Mouse (Mus musculus): ENCODE measurements around the gene Haus5.

Gene Haus5

DNA sequence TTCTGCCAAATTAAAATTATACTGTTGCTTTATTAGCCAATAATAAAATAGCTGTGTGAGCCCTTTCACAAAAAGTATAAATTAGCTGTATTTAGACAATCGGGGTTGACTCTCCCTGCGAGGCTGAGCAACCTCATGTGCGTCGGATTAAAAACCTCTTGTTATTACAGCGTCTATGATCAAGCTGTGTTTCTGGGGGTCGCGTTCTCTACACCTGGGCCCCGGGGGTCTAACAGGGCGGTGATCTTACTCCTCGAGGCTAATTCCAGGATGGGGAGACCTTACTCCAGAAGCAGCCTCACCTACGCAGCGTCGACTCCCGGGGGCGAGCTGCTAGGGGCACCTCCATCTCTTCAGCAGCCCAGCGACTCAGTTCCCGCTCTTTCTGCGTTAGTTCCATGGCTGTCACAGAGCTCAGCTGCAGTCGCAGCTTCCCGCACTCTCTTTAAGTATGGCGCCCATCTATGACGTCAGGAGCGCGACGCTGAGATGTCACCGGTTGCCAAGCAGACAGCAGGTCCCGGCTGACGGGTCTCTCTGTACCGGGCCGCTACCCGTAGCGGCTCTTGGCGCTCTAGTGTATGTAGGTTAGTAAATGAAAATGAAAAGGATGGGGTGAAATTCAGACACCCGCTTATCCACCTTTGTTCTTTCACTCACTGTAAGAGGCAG, at the start of gene Haus5:
TSS of gene Haus5 (minus strand) at position 466 of the 672 bp plus-strand sequence.
- peak; percentile 89 to 94 for DNase-seq (ENCODE audit: low spot score in 2 of 2)

DNA sequence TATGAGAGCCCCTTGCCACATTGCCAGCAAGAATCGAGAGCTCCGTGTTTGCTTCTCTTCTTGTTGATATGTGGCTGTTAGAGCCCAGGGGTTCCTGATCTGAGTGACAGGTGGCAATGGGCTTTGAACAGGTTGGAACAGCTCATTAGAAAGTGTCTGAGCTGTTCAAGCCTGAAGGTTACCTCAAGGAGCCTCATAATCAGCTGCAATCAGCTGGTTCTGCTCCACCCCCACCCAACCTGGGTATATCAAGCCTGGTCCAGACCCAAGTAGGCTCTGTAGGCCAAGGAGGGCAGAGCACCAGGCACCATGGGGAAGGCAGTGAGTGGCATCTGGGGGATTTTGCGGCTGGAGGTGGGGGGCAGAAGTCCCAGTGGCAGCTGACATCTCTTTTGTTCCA, 47.1 kb upstream of the Haus5 start, which contains the start of gene Atp4a:
TSS of gene Atp4a (plus strand) at position 268 of the 400 bp plus-strand sequence.
- DNase-seq (ENCODE audit: low spot score in 2 of 2) = no peak

DNA sequence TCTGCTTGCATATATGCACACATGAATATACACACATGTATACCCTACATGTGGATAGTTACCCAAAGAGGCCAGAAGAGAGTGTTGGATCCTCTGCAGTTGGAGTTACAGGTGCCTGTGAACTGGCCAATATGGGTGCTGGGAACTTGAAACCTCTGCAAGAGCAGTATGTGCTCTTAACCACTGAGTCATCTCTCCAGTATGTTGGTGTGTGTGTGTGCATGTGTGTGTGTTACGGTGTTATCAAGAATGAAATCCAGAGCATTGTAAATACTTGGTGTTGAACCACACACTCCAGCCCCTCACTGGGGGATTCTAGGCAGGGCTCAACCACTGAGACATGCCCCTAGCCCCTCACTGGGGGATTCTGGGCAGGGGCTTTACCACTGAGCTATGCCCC, 42.6 kb upstream of the Haus5 start:
- DNase-seq (ENCODE audit: low spot score in 2 of 2) = no peak

DNA sequence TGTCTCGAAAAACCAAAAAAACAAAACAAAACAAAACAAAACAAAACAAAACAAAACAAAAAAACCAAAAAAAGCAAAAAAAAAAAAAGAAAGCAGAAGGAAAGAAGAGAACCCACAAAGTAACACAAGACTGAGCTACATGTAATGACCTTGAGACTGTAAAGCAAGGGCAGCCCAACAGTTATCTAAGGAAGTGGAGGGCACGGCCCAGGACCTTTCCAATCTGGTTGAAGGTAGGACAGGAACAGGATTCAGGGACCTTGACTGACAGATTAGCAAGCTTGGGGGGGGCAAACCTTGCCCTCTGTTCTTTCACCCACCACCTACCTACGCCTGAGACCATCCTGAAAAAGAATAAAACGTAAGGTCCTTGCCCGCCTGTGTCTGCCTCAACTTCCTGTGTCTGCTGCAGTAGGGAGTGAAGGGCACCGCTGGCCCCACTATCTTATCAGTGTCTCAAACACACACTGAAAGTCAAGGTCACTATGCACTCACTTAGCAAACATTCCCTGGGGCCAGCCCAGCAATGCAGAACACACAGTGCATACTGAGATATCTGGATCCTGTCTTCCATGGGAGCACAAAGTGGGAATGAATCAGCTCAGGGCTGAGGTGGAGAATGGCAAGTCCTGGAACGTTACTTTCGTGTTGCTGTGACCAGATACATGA, 41.6 kb upstream of the Haus5 start:
- DNase-seq (ENCODE audit: low spot score in 2 of 2) = no peak

DNA sequence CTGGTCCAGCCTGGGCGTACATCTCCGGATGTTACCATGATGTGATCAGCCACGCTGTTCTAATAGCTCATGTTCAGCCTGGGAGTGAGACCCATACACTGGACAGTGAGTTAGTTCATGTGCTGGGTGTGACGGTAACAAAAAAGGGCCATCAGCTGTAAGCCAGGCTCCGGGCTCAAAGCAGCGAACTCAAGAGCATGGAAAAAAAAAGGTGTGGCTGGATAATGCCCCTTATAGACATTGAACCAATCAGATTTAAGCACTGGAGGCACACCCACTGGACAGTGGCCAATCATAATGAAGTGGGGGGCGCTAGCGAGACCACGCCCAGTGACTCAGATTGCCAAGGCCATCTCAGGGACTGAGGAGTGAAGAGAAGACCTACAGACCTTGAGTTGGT, 33.8 kb upstream of the Haus5 start, which contains the start of gene 2200002J24Rik:
TSS of gene 2200002J24Rik (plus strand) at position 338 of the 400 bp plus-strand sequence.
- peak in 1 of 2 experiments; percentile 56 for DNase-seq (ENCODE audit: low spot score in 2 of 2)

DNA sequence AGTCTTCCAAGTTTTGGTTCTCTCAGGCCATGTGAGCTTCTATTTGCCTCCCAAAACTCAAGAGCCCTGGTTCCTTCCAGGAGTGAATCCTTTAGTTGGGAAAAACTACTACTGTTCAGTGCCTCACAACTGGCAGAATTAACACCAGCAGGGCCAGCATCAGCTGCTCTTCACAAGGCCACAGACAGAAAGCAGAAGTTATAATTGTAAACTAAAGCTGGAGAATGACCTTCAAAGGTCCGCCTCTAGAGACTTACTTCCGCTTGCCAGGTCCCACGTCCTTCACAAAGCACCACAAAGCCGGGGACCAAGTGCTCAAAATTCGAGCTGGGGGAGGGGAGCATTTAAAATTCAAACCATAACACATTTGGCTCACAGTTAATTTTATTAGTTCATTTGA, 33.3 kb upstream of the Haus5 start:
- DNase-seq (ENCODE audit: low spot score in 2 of 2) = no peak

DNA sequence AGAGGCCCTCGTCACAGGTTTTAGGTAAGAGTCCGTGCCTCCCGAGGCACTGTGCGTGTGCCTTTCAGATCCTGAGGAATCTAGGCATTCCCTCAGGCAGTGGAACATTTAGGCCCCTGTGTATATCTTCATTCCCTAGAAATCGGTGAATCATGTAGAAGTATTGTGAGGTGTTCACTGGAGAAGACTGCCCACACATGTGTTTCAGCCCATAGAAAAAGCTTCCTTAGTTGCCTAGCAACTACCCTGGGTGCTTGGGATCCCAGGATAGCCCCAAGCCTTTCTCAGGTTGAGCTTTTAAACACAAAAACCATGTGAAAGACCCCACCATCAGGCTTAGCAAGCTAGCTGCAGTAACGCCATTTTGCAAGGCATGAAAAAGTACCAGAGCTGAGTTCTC, 23.5 kb upstream of the Haus5 start:
- DNase-seq (ENCODE audit: low spot score in 2 of 2) = no peak

DNA sequence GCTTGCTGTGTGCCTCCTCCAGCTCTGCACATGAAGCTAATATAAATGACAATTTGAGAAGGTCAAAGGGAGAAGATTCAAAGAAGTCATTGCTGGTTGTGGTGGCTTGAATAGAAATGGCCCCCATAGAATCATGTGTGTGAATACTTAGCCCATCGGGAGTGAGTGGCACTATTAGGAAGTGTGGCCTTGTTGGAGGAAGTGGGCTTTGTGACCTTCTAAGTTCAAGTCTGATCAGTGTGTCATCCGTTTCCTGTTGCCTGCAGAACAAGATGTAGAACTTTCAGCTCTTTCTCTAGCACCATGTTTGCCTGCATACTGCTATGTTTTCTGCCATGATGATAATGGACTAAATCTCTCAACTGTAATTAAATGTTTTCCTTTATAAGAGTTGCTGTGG, 18.6 kb upstream of the Haus5 start:
- no peak for DNase-seq (ENCODE audit: low spot score in 2 of 2)

DNA sequence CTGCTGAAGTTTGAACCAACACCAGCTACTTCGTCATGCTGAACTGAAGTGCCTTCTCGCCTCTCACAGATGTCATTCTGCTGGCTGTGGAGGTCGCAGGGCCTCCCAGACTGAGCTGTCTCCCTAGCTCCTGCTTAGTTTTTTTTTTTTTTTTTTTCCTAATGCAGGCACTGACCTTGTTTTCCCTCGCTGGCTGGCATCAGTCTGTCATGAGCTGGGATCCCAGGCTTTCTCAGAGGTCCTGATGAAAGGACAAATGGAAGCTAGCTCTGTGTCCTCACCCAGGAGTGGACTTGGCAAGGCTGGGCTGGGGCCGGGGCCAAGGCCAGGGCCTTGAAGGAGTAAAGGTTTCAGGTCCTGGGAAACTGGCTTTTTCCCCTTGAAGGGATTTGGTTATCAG, 17.1 kb upstream of the Haus5 start:
- DNase-seq (ENCODE audit: low spot score in 2 of 2) = no peak

DNA sequence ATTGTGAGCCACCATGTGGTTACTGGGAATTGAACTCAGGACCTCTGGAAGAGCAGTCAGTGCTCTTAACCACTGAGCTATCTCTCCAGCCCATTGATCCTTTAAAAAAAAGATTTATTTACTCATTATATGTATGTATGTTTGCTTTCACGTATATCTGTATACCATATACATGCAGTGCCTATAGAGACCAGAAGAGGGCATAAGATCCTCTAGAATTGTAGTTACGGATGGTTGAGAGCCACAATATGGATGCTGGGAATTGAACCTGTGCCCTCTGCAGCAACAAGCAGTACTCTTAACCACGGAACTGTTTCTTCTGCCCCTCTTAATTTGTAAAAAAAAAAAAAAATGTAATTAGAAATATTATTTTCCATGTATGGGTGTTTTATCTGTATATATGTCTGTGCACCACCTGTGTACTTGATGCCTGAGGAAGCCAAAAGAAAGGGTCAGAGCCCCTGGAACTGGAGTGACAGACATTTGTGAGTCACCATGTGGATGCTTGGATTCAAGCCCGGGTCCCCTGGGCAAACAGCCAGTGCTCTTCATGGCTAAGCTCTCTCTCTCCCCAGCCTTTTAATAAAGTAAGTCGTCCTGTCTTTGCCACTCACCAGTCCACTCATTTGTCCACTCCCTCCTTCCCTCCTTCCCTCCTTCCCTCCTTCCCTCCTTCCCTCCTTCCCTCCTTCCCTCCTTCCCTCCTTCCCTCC, 13.6 kb upstream of the Haus5 start:
- no peak for DNase-seq (ENCODE audit: low spot score in 2 of 2)

DNA sequence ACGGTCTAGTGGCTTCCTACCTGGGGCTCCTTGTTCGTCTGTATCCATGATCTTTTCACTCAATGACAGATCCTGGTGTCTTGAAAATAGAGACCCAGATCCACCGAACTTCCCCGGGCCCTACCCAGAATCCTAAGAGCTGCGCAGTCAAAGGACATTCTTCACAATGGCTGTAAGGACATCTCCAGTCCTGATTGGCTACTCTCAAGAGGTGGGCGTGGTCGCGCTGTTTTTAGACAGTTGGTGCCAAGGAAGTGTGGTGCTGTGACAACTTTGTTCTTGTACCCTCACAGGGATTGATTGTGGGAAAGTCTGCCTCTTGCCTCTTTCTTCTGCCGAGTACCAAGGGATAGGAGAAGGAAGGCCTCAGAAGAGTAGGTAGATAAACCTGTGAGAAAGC, 6.7 kb upstream of the Haus5 start, which contains the start of gene Pmis2:
TSS of gene Pmis2 (minus strand) at position 126 of the 400 bp plus-strand sequence.
- DNase-seq (ENCODE audit: low spot score in 2 of 2) = no peak

DNA sequence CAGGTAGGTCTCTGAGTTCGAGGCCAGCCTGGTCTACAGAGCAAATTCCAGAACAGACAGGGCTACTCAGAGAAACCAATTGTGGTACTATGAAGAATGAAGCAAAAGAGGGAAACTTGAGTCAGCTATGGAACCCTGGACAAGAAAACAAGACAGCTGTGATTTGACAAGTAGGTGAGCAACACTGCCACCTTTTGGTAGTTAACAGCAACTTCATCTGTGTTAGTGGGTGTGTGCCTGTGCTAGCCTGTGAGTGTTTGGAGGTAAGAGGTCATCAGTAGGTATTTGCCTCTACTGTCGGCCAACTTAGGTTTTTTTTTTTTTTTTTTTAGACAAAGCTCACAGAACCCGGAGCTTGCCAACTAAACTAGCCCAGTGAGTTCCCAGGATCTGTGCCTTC, 4.4 kb upstream of the Haus5 start:
- DNase-seq (ENCODE audit: low spot score in 2 of 2) = no peak

DNA sequence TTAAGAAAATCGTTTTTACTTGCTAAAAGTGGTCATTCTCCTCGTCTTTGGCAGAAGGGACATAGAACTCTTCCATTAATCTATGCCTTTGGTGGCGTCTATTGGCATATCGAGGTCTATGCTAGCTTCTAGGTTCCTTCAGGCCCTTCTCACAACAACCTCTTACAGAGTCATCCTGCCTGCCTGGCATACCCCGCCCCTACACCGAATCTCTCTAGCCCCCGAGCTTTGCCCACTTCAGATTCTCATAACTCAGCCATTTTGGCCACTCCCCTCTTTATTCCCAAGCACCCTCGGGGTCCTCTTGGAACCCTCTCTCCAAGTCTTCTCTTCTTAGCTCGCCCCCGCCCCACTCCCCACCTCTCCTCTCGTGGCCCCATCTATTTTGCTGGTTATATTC, 527 bp upstream of the Haus5 start:
- DNase-seq (ENCODE audit: low spot score in 2 of 2) = no peak

DNA sequence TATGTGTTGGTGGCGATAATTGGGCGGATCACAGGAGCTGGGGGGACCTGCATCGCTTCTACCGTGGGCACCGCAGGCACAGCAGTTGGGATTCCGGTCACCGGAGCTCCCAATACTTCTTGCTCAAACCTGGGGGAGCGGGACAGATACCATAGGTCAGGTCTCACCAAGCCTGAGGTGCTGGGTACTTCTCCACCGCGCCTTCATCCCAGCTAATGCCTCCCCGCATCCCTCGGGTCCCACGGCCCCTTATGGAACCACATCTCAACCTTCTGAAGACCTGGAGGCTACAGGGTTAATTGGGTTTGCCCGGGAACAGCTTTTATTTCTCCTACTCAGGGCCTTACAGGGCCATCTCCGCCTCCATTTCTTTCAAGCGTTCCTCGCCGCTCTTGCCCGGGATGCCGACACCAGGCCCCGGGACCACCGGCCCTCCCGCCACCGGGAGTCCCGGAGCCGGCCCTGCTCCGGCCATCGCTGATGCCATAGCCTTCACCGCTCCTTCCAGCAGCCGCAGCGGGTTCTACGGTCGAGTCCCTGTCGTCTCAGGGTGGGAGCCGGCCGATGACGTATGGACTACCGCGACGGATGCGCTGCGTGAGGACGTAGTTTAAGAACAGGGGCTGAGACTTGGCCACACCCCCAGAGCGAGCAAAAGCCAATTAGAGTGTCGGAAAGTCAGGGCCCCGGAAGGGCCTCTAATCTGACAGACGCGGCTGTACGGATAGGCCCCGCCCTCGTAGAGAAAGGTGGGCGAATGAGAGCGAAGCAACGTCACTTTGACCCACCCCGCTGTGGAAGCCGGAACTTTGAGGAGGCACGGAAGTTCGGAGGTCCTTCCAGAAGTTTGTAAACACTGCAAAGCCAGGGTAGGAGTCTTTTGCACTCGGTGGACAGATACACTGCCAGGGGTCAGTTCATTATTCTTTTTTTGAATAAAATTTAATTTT, 14.9 kb downstream of the Haus5 start, which contains the start of gene Rbm42:
TSS of gene Rbm42 (minus strand) at position 727 of the 950 bp plus-strand sequence.
- peak; percentile 97 to 98 for DNase-seq (ENCODE audit: low spot score in 2 of 2)

DNA sequence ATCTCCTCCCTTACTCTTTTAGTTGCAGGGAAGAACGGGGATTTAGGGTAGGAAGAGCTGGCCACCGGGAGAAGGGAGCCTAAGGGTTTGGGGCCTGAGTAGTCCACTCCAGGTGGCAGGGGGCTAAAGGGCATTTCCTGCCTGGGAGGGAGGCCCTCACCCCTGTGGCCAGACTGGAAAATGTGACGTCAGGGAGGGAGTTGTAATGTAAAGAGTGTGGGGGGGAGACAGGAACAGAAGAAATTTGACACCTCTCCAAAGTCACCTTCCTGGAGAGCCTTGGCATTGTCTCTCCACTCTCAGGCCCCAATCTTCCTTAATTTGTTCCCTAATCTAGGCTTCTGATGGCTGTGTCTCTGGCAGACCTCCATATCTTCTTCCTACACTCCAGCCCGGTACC, 25.7 kb downstream of the Haus5 start:
- no peak for DNase-seq (ENCODE audit: low spot score in 2 of 2)

DNA sequence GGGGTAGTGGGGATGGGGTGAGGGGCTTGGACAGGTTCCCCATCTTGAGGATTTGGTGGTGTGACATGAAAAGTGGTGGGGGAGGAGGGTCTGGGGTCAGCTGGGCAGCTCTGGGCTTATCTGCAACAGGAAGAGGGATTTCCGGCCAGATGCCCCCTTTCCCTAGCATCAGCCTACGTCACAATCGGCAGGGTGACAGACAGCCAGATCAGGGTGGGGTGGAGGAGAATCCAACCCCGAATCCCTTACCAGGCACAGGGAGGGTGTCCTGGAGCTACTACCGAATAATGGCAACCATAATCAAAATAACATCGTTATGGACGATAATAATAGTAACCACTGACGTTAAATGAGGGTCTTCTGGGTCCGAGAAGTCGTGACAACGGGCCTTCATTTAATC, 28.4 kb downstream of the Haus5 start:
- no peak for DNase-seq (ENCODE audit: low spot score in 2 of 2)

DNA sequence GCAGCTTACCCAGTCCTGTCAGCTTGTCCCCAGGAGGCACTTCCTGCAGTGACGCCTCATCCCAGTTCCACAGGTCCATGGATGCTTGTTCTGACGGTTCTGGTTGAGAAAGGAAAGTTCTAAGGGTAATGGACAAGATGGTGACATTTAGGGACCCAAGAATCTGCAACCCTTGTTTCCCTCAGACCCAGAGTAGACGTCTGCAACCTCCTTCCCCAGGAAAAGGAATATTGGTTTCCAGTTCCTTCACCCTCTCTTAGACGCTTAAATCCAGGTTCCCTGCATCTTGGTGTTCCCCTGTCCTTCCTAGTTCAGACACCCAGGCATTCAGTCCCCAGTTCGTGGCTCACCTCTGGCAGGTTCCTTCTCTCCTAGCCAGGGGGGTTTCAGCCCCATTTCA, 29.0 kb downstream of the Haus5 start, which contains the start of gene Etv2:
TSS of gene Etv2 (minus strand) at position 101 of the 400 bp plus-strand sequence.
- no peak for DNase-seq (ENCODE audit: low spot score in 2 of 2)

DNA sequence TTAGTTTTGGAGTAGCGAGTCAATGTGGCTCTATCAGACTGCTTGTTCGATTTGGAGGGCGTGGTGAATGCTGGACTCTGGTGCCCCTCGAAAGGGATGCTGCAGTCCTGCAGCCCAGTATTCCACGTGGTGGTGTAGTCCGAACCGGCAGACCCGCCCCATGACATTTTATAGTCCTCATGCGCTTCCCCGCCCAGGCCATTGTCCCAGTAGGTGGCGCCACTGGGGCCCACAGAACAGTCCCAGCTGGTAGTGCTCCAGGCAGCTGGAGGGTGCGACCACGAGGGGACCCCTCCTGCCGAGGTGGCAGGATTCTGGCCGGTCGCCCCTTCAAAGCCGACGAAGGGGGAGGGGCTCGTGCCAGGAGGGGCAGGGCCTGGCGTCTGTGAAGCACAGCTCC, 30.2 kb downstream of the Haus5 start:
- DNase-seq (ENCODE audit: low spot score in 2 of 2) = peak; percentile 63 to 86

DNA sequence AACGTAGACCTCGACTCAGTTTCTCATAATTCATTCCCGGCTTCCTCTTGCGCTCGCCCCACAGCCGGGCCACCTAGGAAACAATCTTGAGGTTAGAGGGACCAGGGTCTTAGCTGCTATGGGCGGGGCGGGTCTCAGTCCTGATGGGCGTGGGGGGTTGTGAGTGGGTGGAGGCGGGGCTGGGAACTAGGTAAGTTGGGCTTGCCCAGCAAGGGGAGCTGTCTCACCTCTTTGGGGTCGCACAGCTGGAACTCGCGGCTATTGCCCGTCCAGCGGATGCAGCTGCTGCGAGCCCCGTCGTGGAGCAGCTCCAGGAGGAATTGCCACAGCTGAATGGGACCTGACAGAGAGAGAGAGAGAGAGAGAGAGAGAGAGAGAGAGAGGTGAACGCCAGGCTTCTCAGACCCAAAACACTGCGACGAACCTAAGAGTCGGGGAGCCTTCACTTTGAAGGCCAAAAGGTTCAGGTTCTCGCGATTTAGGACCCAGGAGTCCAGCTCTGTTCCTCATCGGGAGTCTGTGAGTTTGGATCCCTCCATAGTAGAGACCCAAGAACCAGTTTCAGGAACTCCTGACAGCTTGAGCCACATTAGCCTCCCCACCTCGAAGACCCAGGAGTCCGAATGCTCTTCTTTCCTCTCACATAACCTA, 30.9 kb downstream of the Haus5 start:
- no peak for DNase-seq (ENCODE audit: low spot score in 2 of 2)

DNA sequence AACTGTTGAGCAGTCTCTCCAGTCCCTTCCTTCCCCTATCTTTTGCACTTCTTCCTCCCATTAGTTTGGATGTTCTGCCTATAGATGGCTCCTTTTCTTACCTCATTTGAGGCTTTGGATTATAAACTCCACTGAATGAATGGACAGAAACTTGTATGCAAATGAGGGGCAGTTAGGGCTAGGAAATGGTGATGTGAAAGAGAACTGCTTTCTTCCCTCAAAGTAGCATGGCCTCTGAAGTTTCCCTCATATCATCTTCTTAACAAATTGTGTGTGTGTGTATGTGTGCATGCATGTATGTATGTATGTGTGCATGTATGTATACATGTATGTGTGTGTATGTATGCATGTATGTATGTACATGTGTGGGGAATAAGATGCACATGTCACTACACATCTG, 35.8 kb downstream of the Haus5 start:
- no peak for DNase-seq (ENCODE audit: low spot score in 2 of 2)

DNA sequence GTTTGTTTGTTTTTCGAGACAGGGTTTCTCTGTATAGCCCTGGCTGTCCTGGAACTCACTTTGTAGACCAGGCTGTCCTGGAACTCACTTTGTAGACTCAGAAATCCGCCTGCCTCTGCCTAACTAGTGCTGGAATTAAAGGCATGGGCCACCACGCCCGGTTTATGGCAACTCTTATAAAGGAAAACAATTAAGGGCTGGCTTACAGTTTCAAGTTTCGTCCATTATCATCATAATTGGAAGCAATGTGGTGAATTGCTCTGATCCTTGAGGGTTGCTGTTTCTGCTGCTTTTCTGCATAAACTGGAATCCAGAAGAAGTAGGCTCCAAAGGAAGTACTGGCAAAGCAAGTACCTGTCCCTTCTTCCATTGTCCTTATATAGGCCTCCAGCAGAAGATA, 38.1 kb downstream of the Haus5 start:
- no peak for DNase-seq (ENCODE audit: low spot score in 2 of 2)
